Mouse (Mus musculus) midbrain, embryonic 16.5 days (tissue): Measurements from ENCODE around the gene Tut7. TPM values are rescaled to one million over a fixed set of nuclear protein-coding genes. Genes with fewer than 3 reads are reported as not detected.

Experiments
- ATAC-seq: fragments of 200-750 bp; cut with Nextera tagmentation; 2 replicates; pipeline ENCODE4 v1.8.0; 2017; ENCODE audit warnings: moderate TSS enrichment
- H3K27ac ChIP-seq: fragments of 300-500 bp; sonication (generic); 2 replicates; pipeline ENCODE4 v1.5.1; 2014; ENCODE audit warnings: mild to moderate bottlenecking, low read length, mixed read lengths
- H3K27me3 ChIP-seq: fragments of 300-500 bp; sonication (generic); 2 replicates; pipeline ENCODE4 v1.6.1; 2014; ENCODE audit warnings: low read depth, low read length, mixed read lengths; ENCODE audit not compliant: control insufficient read depth, insufficient read depth
- H3K36me3 ChIP-seq: fragments of 300-500 bp; sonication (generic); 2 replicates; pipeline ENCODE4 v1.6.1; 2014; ENCODE audit warnings: mild to moderate bottlenecking, low read length, moderate library complexity, mixed read lengths; ENCODE audit not compliant: control insufficient read depth, insufficient read depth
- H3K4me1 ChIP-seq: fragments of 300-500 bp; sonication (generic); 2 replicates; pipeline ENCODE4 v1.6.1; 2014; ENCODE audit warnings: mild to moderate bottlenecking, low read length, mixed read lengths; ENCODE audit not compliant: control insufficient read depth, insufficient read depth
- H3K4me2 ChIP-seq: fragments of 300-500 bp; sonication (generic); 2 replicates; pipeline ENCODE4 v1.6.1; 2014; ENCODE audit warnings: mild to moderate bottlenecking, low read length, mixed read lengths
- H3K4me3 ChIP-seq: fragments of 300-500 bp; sonication (generic); 2 replicates; pipeline ENCODE4 v1.5.1; 2014; ENCODE audit warnings: low read depth, mild to moderate bottlenecking, low read length, moderate library complexity, mixed read lengths
- H3K9ac ChIP-seq: fragments of 300-500 bp; sonication (generic); 2 replicates; pipeline ENCODE4 v1.6.1; 2014; ENCODE audit warnings: low read depth, low read length, mixed read lengths
- H3K9me3 ChIP-seq: fragments of 300-500 bp; sonication (generic); replicated peaks from 2 replicates; pipeline ENCODE4 v1.6.1; 2014; ENCODE audit warnings: mild to moderate bottlenecking, low read length, mixed read lengths; ENCODE audit not compliant: control insufficient read depth, poor library complexity, severe bottlenecking
- WGBS: fragments of 180-500 bp; shearing (Covaris S2); extraction: QIAGEN DNeasy Blood & Tissue Kit; methylation state at CpG from one replicate; pipeline ENCODE4 v1.1.7; 2014; 5-methylcytosine and 5-hydroxymethylcytosine counted together
- polyA plus RNA-seq: library from polyadenylated mRNA; unstranded; fragments of >200 nt; fragmentation: Nextera tagmentation; extraction: Ambion mirVana; gene quantifications from 2 replicates; pipeline ENCODE4 v1.2.1, GENCODE M21; 2015

Tut7 gene
- polyA plus RNA-seq = 45.0 and 47.9 TPM in 2 replicates

- Histone ChIP-seq H3K4me1 (peaks cover 40% of the 10 kb centered on the region), H3K9me3 (no peaks in the 10 kb centered on the region)
Measured at GRCm38 (mm10) chr13:59822507-59823462, at the start of gene Tut7. Tut7 (minus strand) TSS chr13:59823147.

DNA sequence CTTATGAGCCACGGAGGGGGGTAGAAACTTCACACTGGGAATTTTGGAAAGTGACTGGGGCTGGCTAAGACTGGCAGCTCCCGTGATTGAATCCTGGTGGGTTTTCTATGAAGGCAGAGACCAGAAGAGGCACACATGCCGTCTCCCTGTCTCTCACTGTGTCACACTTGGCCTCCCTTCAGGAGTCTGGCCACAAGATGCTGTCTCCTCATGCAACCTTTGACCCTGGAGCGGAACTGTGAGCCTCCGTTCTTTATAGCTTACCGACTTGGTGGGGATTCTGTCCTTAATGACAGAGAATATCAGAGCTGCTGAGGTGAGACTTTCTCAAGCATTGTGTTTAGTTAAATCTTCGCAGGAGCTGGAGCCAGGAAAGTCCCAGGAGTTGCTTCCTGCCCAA, 49.5 kb upstream of the Tut7 start:
- Histone ChIP-seq H3K4me2 (no peak overlapping the region), H3K4me1 (no peaks in the 10 kb centered on the region), H3K9ac (no peak overlapping the region), H3K4me3 (no peak overlapping the region), H3K27ac (no peak overlapping the region), H3K27me3 (no peaks in the 10 kb centered on the region), H3K36me3 (no peaks in the 10 kb centered on the region), H3K9me3 (no peaks in the 10 kb centered on the region)
- WGBS = 70% methylated on average over 7 of the region's 7 CpGs
- ATAC-seq = no peak

More at GRCm38 (mm10) chr13:59822507-59823462, at the start of gene Tut7:
- Histone ChIP-seq H3K4me3 (peak within 1 kb of the TSS; percentile 97), H3K27ac (peak within 1 kb of the TSS; percentile 90), H3K27me3 (no peaks in the 10 kb centered on the region), H3K4me2 (peak within 1 kb of the TSS; percentile 86), H3K9ac (peak within 1 kb of the TSS; percentile 91), H3K36me3 (0 out of 2 replicates have a peak, but pooled peaks cover 2% of the 10 kb centered on the region)
- under 1% methylated on average over 87 of the region's 100 CpGs for WGBS
- ATAC-seq = peak; percentile 96

- Histone ChIP-seq H3K27me3 (no peaks in the 10 kb centered on the region), H3K9me3 (no peaks in the 10 kb centered on the region), H3K27ac (no peak overlapping the region), H3K36me3 (no peaks in the 10 kb centered on the region), H3K4me2 (no peak overlapping the region), H3K4me1 (no peaks in the 10 kb centered on the region), H3K9ac (no peak overlapping the region), H3K4me3 (no peak overlapping the region)
- no peak for ATAC-seq
- 78% methylated on average over 5 of the region's 5 CpGs for WGBS
Measured at GRCm38 (mm10) chr13:59870004-59870403, 47.1 kb upstream of the Tut7 start.

- Histone ChIP-seq H3K4me1 (no peaks in the 10 kb centered on the region), H3K36me3 (no peaks in the 10 kb centered on the region), H3K4me3 (no peak overlapping the region), H3K27ac (no peak overlapping the region), H3K9ac (no peak overlapping the region), H3K27me3 (no peaks in the 10 kb centered on the region), H3K4me2 (no peak overlapping the region), H3K9me3 (no peaks in the 10 kb centered on the region)
- ATAC-seq = no peak
- 85% methylated on average over 9 of the region's 9 CpGs for WGBS
Measured at GRCm38 (mm10) chr13:59868011-59868649, 45.2 kb upstream of the Tut7 start.

- no peak overlapping the region for H3K9ac ChIP-seq
- H3K36me3 ChIP-seq = no peaks in the 10 kb centered on the region
- WGBS = 84% methylated on average over 7 of the region's 7 CpGs
- ATAC-seq = no peak
- H3K9me3 ChIP-seq = no peaks in the 10 kb centered on the region
- no peak overlapping the region for H3K4me3 ChIP-seq
- H3K4me1 ChIP-seq = no peaks in the 10 kb centered on the region
- no peak overlapping the region for H3K27ac ChIP-seq
- H3K4me2 ChIP-seq = no peak overlapping the region
- no peaks in the 10 kb centered on the region for H3K27me3 ChIP-seq
Measured at GRCm38 (mm10) chr13:59867103-59867502, 44.2 kb upstream of the Tut7 start.

- 81% methylated on average over 7 of the region's 7 CpGs for WGBS
- no peak for ATAC-seq
Measured at GRCm38 (mm10) chr13:59859515-59859914, 36.6 kb upstream of the Tut7 start.

GRCm38 (mm10) chr13:59856286-59857070, 33.5 kb upstream of the Tut7 start:
- Histone ChIP-seq H3K4me3 (no peak overlapping the region), H3K4me2 (no peak overlapping the region), H3K27me3 (no peaks in the 10 kb centered on the region), H3K27ac (no peak overlapping the region), H3K9ac (no peak overlapping the region), H3K36me3 (no peaks in the 10 kb centered on the region), H3K4me1 (no peaks in the 10 kb centered on the region), H3K9me3 (no peaks in the 10 kb centered on the region)
- ATAC-seq = no peak
- 56% methylated on average over 20 of the region's 20 CpGs for WGBS

More at GRCm38 (mm10) chr13:59859515-59859914, 36.6 kb upstream of the Tut7 start:
- no peak overlapping the region for H3K9ac ChIP-seq
- H3K27me3 ChIP-seq = no peaks in the 10 kb centered on the region
- no peak overlapping the region for H3K4me3 ChIP-seq
- H3K4me1 ChIP-seq = no peaks in the 10 kb centered on the region
- no peaks in the 10 kb centered on the region for H3K36me3 ChIP-seq
- no peaks in the 10 kb centered on the region for H3K9me3 ChIP-seq
- no peak overlapping the region for H3K4me2 ChIP-seq
- H3K27ac ChIP-seq = no peak overlapping the region

- WGBS = 86% methylated on average over 9 of the region's 9 CpGs
- H3K27ac ChIP-seq = no peak overlapping the region
- H3K9ac ChIP-seq = no peak overlapping the region
- no peaks in the 10 kb centered on the region for H3K36me3 ChIP-seq
- ATAC-seq = no peak
- no peak overlapping the region for H3K4me2 ChIP-seq
- H3K4me3 ChIP-seq = no peak overlapping the region
- no peaks in the 10 kb centered on the region for H3K4me1 ChIP-seq
- H3K9me3 ChIP-seq = no peaks in the 10 kb centered on the region
- H3K27me3 ChIP-seq = no peaks in the 10 kb centered on the region
Measured at GRCm38 (mm10) chr13:59853471-59853870, 30.5 kb upstream of the Tut7 start.
